Mouse (Mus musculus): ENCODE data around the gene Arhgap31. TPM values are rescaled to one million over a fixed set of nuclear protein-coding genes. Genes with fewer than 3 reads are reported as not detected.
"Not testable (repeated sequence)": the region's sequence is repeated elsewhere in the genome, so short reads cannot be mapped to it uniquely, and the experiment has no call there.

Gene Arhgap31
- polyA plus RNA-seq, 1 experiment: 12.1 TPM

DNA sequence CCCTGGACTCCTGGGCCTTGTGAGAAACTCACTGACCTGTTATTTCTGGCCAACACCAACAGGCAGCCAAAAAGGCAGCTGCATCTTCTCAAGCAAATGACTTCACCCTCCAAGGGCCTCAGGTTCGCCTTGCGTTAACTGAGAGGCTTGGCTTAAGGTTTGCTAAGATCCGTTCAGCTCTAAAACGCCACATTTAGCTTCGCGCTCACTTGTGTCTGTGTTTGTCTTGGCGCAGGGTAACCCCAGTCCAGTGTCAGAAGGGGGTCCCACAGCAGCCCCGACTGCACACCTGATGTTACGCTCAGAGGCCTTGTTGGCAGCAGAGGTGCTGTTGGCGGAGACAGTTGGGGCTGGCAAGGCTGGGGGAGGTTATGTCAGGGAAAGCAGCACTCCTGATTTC, 23.3 kb downstream of the Arhgap31 start:
- DNase-seq (ENCODE audit: extremely low spot score in 1 of 2, low spot score in 1 of 2): no peak

GRCm38 (mm10) chr16:38688531-38689264, 24.4 kb downstream of the Arhgap31 start:
- peak in 1 of 2 experiments; percentile 28 for DNase-seq (ENCODE audit: extremely low spot score in 1 of 2, low spot score in 1 of 2)

DNA sequence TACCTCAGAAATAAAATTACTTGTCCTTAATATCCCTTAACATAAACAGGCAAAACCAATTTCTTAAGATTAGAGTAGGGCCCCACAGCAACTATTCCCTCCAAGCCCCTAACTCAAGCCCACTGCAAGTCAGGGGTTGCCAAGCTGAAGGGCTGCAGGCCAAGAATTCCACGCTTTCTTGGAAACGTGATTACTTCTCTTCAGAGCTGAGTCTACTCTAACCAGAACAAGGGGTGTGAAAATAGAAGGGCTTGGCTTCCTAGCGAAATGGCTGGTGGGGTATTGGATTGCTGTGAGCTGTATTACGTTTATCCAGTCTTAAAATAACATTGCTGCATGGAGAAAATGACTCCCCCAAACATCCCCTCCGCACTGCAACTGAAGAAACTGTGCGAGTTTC, 25.4 kb downstream of the Arhgap31 start:
- peak in 1 of 2 experiments; percentile 31 for DNase-seq (ENCODE audit: extremely low spot score in 1 of 2, low spot score in 1 of 2)

DNA sequence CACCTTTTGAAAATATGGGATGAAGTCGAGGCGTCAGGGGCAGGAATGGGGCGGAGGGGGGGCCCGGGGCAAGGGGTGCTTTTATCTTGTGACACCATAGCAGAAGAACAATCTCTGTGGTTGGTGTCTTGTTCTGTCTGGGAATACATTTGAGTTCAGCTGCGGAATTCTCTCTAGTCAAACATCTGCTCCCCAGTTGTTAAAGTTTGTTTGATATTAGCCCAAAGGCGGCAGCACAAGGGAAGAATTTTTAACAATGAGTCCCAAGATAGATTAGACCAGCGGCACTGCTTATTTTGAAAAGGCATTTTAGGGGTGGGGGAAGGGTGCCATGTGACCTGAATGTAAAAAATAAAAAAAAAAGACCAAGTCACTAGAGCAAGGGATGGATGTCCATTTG, 30.0 kb downstream of the Arhgap31 start:
- DNase-seq (ENCODE audit: extremely low spot score in 1 of 2, low spot score in 1 of 2): no peak

DNA sequence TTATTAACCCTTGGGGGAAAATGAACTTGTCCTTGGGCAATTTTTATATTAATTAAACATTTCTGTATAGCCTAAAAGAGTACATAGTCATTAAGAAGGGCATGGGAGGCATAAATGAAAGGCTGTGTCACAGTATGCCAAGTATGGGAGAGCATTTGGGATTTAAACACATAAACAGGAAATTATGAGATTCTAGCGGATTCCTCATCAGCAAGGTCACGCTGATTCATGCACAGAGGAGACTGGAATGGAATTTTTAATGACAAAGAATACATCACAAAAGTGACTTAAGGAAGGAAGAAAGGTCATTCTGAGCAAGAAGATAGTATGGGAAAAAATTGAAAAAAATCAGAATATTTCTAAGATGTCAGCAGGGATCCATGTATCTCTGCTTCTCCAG, 31.8 kb downstream of the Arhgap31 start:
- DNase-seq (ENCODE audit: extremely low spot score in 1 of 2, low spot score in 1 of 2): no peak

DNA sequence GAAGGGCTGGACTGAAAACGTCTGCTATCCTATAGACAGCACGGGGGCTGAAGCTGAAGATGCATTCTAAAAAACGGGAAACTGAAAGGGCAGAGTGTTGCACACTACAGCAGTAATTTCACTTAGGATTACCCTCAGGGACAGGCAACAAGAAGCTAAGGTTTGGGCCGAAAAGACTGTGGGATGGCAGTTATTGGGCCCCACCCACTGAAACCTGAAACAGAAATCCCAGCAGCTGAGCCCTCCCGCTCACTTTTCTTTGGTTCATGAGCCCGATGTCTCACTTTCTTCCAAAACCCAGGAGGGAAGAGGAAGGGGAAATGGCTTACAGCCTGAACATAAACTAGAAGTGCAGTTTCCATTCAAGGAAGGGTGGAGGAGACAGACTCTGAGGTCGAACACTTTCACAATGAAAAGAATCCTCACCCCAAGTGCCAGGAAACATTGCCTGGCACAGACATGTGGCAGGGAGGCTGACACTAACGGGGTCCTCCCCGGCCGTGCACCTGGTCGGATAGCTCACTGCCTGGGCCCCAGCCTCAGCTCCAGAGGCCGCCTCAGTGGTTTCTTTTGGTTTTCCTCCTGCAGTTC, 33.5 kb downstream of the Arhgap31 start:
- no peak for DNase-seq (ENCODE audit: extremely low spot score in 1 of 2, low spot score in 1 of 2)

GRCm38 (mm10) chr16:38678853-38679252, 34.2 kb downstream of the Arhgap31 start:
- no peak for DNase-seq (ENCODE audit: extremely low spot score in 1 of 2, low spot score in 1 of 2)

DNA sequence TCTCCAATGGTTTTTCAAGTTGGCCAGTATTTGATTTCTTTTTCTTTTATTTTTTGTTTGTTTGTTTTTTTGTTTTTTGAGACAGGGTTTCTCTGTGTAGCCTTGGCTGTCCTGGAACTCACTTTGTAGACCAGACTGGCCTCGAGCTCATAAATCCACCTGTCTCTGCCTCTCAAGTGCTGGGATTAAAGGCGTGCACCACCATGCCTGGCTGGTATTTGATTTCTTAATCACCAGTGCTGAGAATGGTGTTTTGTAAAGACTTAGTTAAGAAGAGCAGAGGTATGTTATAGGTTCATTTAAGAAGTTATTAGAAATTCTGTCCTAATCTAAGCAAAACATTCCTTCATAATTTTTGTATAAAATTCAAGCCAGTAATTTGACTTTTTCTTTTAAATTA, 35.1 kb downstream of the Arhgap31 start:
- not testable (repeated sequence) for DNase-seq (ENCODE audit: extremely low spot score in 1 of 2, low spot score in 1 of 2)

GRCm38 (mm10) chr16:38677171-38677570, 35.9 kb downstream of the Arhgap31 start:
- no peak for DNase-seq (ENCODE audit: extremely low spot score in 1 of 2, low spot score in 1 of 2)

DNA sequence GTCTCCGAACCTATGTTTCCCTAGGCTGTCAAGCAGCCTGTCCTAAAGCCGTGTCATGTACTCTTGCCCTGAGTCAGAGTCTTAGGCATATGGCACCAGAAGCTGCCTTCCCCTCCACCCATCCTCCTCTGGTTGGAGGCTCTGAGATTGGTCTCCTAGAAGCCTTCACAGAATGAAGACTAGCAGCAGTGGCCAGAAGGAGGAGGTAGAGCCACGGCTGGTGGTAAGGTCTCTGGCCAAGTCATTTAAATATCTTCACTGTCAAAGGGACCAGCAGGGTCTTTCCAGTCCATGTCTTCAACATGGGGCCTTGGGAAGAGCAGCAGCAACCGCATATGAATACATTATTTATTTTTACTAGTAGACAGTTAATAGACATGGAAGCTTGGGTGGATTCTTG, 36.4 kb downstream of the Arhgap31 start:
- no peak for DNase-seq (ENCODE audit: extremely low spot score in 1 of 2, low spot score in 1 of 2)

DNA sequence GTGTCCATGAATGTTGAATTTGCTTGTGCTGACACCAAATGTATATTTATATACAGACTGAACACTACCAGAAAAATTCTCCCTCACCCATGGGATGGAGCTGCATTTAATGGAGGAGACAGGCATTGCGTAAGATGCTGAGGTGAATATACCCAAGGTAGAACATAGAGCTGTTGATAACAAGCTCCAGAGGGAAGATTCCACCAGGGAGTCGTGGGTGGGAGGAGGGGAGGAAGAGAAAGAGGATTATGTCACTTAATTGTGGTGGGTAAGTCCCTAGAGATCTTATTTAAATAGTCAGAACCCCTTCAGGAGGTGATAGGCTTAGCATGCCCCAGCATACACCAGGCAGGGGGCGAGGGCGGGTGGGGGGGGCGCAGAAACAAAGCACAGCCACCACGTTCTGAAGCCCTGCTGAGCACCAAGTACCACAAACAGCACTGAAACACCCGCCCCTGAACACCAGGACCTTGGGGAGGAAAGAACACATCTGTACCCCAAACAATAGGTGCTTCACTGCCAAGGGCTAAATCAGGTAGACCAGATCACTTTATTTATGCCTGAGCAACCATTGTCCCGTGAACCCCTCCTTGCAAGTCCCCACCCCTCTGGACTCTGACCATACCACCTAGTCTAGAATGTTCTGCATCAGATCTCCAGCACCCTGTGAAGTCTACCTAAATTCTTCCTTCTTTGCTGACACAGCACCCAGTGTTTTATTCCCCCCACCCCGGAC, 37.3 kb downstream of the Arhgap31 start:
- DNase-seq (ENCODE audit: extremely low spot score in 1 of 2, low spot score in 1 of 2): no peak

GRCm38 (mm10) chr16:38674891-38675290, 38.2 kb downstream of the Arhgap31 start:
- no peak for DNase-seq (ENCODE audit: extremely low spot score in 1 of 2, low spot score in 1 of 2)

GRCm38 (mm10) chr16:38673511-38673910, 39.6 kb downstream of the Arhgap31 start:
- peak; percentile 55 to 69 for DNase-seq (ENCODE audit: extremely low spot score in 1 of 2, low spot score in 1 of 2)

GRCm38 (mm10) chr16:38672947-38673346, 40.1 kb downstream of the Arhgap31 start:
- DNase-seq (ENCODE audit: extremely low spot score in 1 of 2, low spot score in 1 of 2): no peak

DNA sequence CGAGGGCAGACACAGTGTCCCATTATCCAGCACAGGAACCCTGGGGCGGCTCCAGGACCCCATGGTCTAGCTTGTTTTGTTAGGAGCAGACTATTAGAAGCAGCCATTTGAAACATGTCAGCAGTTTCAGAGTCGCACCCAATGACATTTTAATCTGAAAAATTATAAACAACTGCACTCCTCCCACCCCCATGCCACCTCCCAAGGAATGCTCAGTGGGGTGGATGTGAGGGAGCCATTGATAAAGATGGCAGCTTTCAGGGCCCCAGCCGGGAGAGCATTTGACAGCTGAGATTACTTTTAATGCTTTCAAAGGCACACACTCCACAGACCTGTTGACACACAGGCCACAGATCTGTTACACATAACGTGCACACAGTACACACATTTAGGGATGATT, 40.7 kb downstream of the Arhgap31 start:
- no peak for DNase-seq (ENCODE audit: extremely low spot score in 1 of 2, low spot score in 1 of 2)

- DNase-seq (ENCODE audit: extremely low spot score in 1 of 2, low spot score in 1 of 2): no peak
Observed at GRCm38 (mm10) chr16:38670621-38671390, 42.3 kb downstream of the Arhgap31 start.

GRCm38 (mm10) chr16:38668871-38669675, 44.0 kb downstream of the Arhgap31 start:
- DNase-seq (ENCODE audit: extremely low spot score in 1 of 2, low spot score in 1 of 2): no peak

DNA sequence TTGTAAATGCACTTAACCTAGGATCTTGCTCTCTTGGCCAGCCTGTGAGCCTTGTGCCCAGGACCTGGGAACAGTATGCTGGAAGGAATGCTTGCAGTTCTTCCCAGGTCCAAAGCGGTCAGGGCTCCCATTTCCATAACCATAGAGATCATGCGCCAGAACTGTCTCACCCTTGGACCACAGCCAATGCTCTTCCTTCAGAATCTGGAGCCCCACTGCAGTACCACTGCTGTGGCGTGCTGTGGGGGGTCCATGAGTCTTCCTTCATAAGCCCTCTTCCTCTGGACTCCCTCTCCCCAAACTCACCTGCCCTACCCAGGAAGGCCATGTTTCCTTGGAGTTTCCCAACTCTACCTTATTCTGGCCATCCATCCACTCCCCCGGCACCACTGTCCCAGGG, 46.6 kb downstream of the Arhgap31 start:
- DNase-seq (ENCODE audit: extremely low spot score in 1 of 2, low spot score in 1 of 2): no peak

GRCm38 (mm10) chr16:38666016-38666415, 47.1 kb downstream of the Arhgap31 start:
- DNase-seq (ENCODE audit: extremely low spot score in 1 of 2, low spot score in 1 of 2): no peak

GRCm38 (mm10) chr16:38662575-38662974, 50.5 kb downstream of the Arhgap31 start:
- no peak for DNase-seq (ENCODE audit: extremely low spot score in 1 of 2, low spot score in 1 of 2)

Data from frontal cortex, adult 2 months (tissue).